Mouse (Mus musculus) embryonic facial prominence, embryonic 14.5 days (tissue): ENCODE measurements around the gene Arhgef39. TPM values are rescaled to one million over a fixed set of nuclear protein-coding genes. Genes with fewer than 3 reads are reported as not detected.

Experiments used
- ATAC-seq: fragments of 200-750 bp; cut with Nextera tagmentation; 2 replicates; pipeline ENCODE4 v1.8.0; 2017; ENCODE audit warnings: low read depth, moderate number of reproducible peaks, moderate TSS enrichment
- DNase-seq: peaks from one replicate; pipeline ENCODE4 v3.0.0-alpha.2; 2015; ENCODE audit warnings: low spot score
- H3K27ac ChIP-seq: fragments of 300-500 bp; sonication (generic); replicated peaks from 2 replicates; pipeline ENCODE4 v1.5.1; 2014; ENCODE audit warnings: low read depth, mild to moderate bottlenecking, low read length, moderate library complexity
- H3K27me3 ChIP-seq: fragments of 300-500 bp; sonication (generic); replicated peaks from 2 replicates; pipeline ENCODE4 v1.6.1; 2014; ENCODE audit warnings: low read length; ENCODE audit not compliant: control insufficient read depth, insufficient read depth
- H3K36me3 ChIP-seq: fragments of 300-500 bp; sonication (generic); 2 replicates; pipeline ENCODE4 v1.6.1; 2014; ENCODE audit warnings: low read length, mixed read lengths; ENCODE audit not compliant: control insufficient read depth, insufficient read depth
- H3K4me1 ChIP-seq: fragments of 300-500 bp; sonication (generic); 2 replicates; pipeline ENCODE4 v1.6.1; 2014; ENCODE audit warnings: antibody characterized with exemption, low read length; ENCODE audit not compliant: control insufficient read depth, insufficient read depth
- H3K4me2 ChIP-seq: fragments of 300-500 bp; sonication (generic); 2 replicates; pipeline ENCODE4 v1.6.1; 2014; ENCODE audit warnings: low read depth, mild to moderate bottlenecking, low read length, moderate library complexity, mixed read lengths
- H3K4me3 ChIP-seq: fragments of 300-500 bp; sonication (generic); 2 replicates; pipeline ENCODE4 v1.5.1; 2014; ENCODE audit warnings: low read depth, mild to moderate bottlenecking, low read length
- H3K9ac ChIP-seq: fragments of 300-500 bp; sonication (generic); 2 replicates; pipeline ENCODE4 v1.6.1; 2014; ENCODE audit warnings: low read depth, mild to moderate bottlenecking, low read length, moderate library complexity, mixed read lengths
- H3K9me3 ChIP-seq: fragments of 300-500 bp; sonication (generic); 2 replicates; pipeline ENCODE4 v1.6.1; 2016; ENCODE audit warnings: low read length; ENCODE audit not compliant: control insufficient read depth
- WGBS: fragments of 180-500 bp; shearing (Covaris S2); extraction: QIAGEN DNeasy Blood & Tissue Kit; methylation state at CpG from one replicate; pipeline ENCODE4 v1.1.7; 2014; 5-methylcytosine and 5-hydroxymethylcytosine counted together
- polyA plus RNA-seq: library from polyadenylated mRNA; unstranded; fragments of >200 nt; fragmentation: Nextera tagmentation; extraction: Ambion mirVana; gene quantifications from 2 replicates; pipeline ENCODE4 v1.2.1, GENCODE M21; 2014

The Arhgef39 gene
- polyA plus RNA-seq = 22.3 and 29.5 TPM in 2 replicates

- DNase-seq = peak; percentile 93
- peak within 1 kb of the TSS; percentile 82 for H3K4me2 ChIP-seq
- 7% methylated on average over 50 of the region's 50 CpGs for WGBS
- no peaks in the 10 kb centered on the region for H3K9me3 ChIP-seq
- peak within 1 kb of the TSS; percentile 65 for H3K4me3 ChIP-seq
- ATAC-seq = peak; percentile 91
- H3K4me1 ChIP-seq = peaks cover 15% of the 10 kb centered on the region
- H3K27me3 ChIP-seq = no peaks in the 10 kb centered on the region
- H3K36me3 ChIP-seq = peaks cover 15% of the 10 kb centered on the region; the same call in 1 of the 2 replicates
- peak within 1 kb of the TSS; percentile 29; the same call in 1 of the 2 replicates for H3K27ac ChIP-seq
- peak within 1 kb of the TSS; percentile 72 for H3K9ac ChIP-seq
Measured at GRCm38 (mm10) chr4:43499407-43500333, at the start of gene Arhgef39. Gene Arhgef39, minus strand, starts transcription at chr4:43499695.

GRCm38 (mm10) chr4:43549055-43549454 is 49.6 kb upstream of the Arhgef39 start:
- Histone ChIP-seq H3K4me3 (no peak overlapping the region), H3K36me3 (peaks cover 100% of the 10 kb centered on the region), H3K27me3 (no peaks in the 10 kb centered on the region), H3K4me2 (no peak overlapping the region), H3K9ac (no peak overlapping the region), H3K4me1 (no peaks in the 10 kb centered on the region), H3K9me3 (no peaks in the 10 kb centered on the region), H3K27ac (no peak overlapping the region)
- ATAC-seq (no peak), DNase-seq (no peak)
- WGBS = 85% methylated on average over 12 of the region's 12 CpGs

GRCm38 (mm10) chr4:43547160-43547559 is 47.7 kb upstream of the Arhgef39 start:
- no peak for ATAC-seq
- Histone ChIP-seq H3K27me3 (no peaks in the 10 kb centered on the region), H3K4me1 (no peaks in the 10 kb centered on the region), H3K36me3 (peaks cover 100% of the 10 kb centered on the region), H3K27ac (no peak overlapping the region), H3K4me3 (no peak overlapping the region), H3K9me3 (no peaks in the 10 kb centered on the region), H3K9ac (no peak overlapping the region), H3K4me2 (no peak overlapping the region)
- no peak for DNase-seq
- 96% methylated on average over 8 of the region's 8 CpGs for WGBS

GRCm38 (mm10) chr4:43546375-43547047 is 47.0 kb upstream of the Arhgef39 start:
- no peak for DNase-seq
- 88% methylated on average over 11 of the region's 12 CpGs for WGBS
- ATAC-seq = no peak

GRCm38 (mm10) chr4:43542044-43542443 is 42.5 kb upstream of the Arhgef39 start:
- Histone ChIP-seq H3K9ac (no peak overlapping the region), H3K4me3 (no peak overlapping the region), H3K27ac (no peak overlapping the region), H3K4me2 (no peak overlapping the region), H3K9me3 (no peaks in the 10 kb centered on the region), H3K4me1 (no peaks in the 10 kb centered on the region), H3K27me3 (no peaks in the 10 kb centered on the region), H3K36me3 (peaks cover 100% of the 10 kb centered on the region)
- WGBS = 44% methylated on average over 2 of the region's 3 CpGs
- ATAC-seq (peak; percentile 39; the same call in 1 of the 2 replicates), DNase-seq (peak; percentile 29)

More at GRCm38 (mm10) chr4:43546375-43547047, 47.0 kb upstream of the Arhgef39 start:
- Histone ChIP-seq H3K9me3 (no peaks in the 10 kb centered on the region), H3K4me2 (no peak overlapping the region), H3K27me3 (no peaks in the 10 kb centered on the region), H3K27ac (no peak overlapping the region), H3K4me3 (no peak overlapping the region), H3K36me3 (peaks cover 100% of the 10 kb centered on the region), H3K9ac (no peak overlapping the region), H3K4me1 (no peaks in the 10 kb centered on the region)

- Histone ChIP-seq H3K27ac (no peak overlapping the region), H3K36me3 (peaks cover 100% of the 10 kb centered on the region), H3K9ac (no peak overlapping the region), H3K4me3 (no peak overlapping the region), H3K9me3 (no peaks in the 10 kb centered on the region), H3K4me1 (no peaks in the 10 kb centered on the region), H3K27me3 (no peaks in the 10 kb centered on the region), H3K4me2 (no peak overlapping the region)
- ATAC-seq (no peak), DNase-seq (no peak)
- 92% methylated on average over 9 of the region's 9 CpGs for WGBS
Measured at GRCm38 (mm10) chr4:43536031-43536430, 36.5 kb upstream of the Arhgef39 start.

- Histone ChIP-seq H3K9me3 (no peaks in the 10 kb centered on the region), H3K27me3 (no peaks in the 10 kb centered on the region), H3K9ac (no peak overlapping the region), H3K4me3 (no peak overlapping the region), H3K27ac (no peak overlapping the region), H3K4me2 (no peak overlapping the region), H3K36me3 (peaks cover 100% of the 10 kb centered on the region), H3K4me1 (no peaks in the 10 kb centered on the region)
- WGBS = 89% methylated on average over 8 of the region's 8 CpGs
- no peak for ATAC-seq
- DNase-seq = no peak
Measured at GRCm38 (mm10) chr4:43535628-43536027, 36.1 kb upstream of the Arhgef39 start.

GRCm38 (mm10) chr4:43533270-43533669 is 33.8 kb upstream of the Arhgef39 start:
- ATAC-seq = no peak
- DNase-seq = no peak
- Histone ChIP-seq H3K9ac (no peak overlapping the region), H3K4me2 (no peak overlapping the region), H3K27ac (no peak overlapping the region), H3K36me3 (peaks cover 77% of the 10 kb centered on the region), H3K9me3 (no peaks in the 10 kb centered on the region), H3K4me1 (no peaks in the 10 kb centered on the region), H3K27me3 (no peaks in the 10 kb centered on the region), H3K4me3 (no peak overlapping the region)
- 83% methylated on average over 9 of the region's 9 CpGs for WGBS
